ENCODE assay signal across 20 mouse cellular contexts in genomic region chr4:31877389-31877788, GRCm38 (mm10).
DNase-seq lines count a peak whose midpoint lies in the region; ATAC-seq lines count a peak whose summit lies in the region.
"Had no signal": no experiment of that assay in that cellular context is flagged by ENCODE, and none has a peak within 500 bp of the region (broad histone marks: within the 10 kb centered on the region; RNA-seq: fewer than 3 reads in every experiment).

No protein-coding gene starts in this region.

- H3K4me1 ChIP-seq in heart, embryonic 16.5 days (ENCODE audit: control insufficient read depth, insufficient read depth, low read length), result peaks cover 15% of the 10 kb centered on the region
- H3K4me1 ChIP-seq in hindbrain, embryonic 15.5 days (replicated peaks), result peaks cover 32% of the 10 kb centered on the region
- no peaks in the 10 kb centered on the region for H3K4me1 ChIP-seq in intestine, embryonic 15.5 days (replicated peaks)
- H3K4me1 ChIP-seq: embryonic facial prominence, embryonic 13.5 days; liver, embryonic 13.5 days had no signal

- H3K36me3 ChIP-seq in heart, embryonic 16.5 days (ENCODE audit: control insufficient read depth, insufficient read depth), result no peaks in the 10 kb centered on the region
- H3K36me3 ChIP-seq in hindbrain, embryonic 15.5 days, result no peaks in the 10 kb centered on the region
- H3K36me3 ChIP-seq in intestine, embryonic 15.5 days, result no peaks in the 10 kb centered on the region
- H3K36me3 ChIP-seq: embryonic facial prominence, embryonic 13.5 days; liver, embryonic 13.5 days; neural tube, embryonic 15.5 days had no signal

- intact Hi-C loops in heart, postnatal 14 days (cut with DNase I), result no loop called here

- H3K4me3 ChIP-seq in heart, embryonic 16.5 days (ENCODE audit: low read length), result no peak overlapping the region
- H3K4me3 ChIP-seq in hindbrain, embryonic 15.5 days, result no peak overlapping the region
- no peak overlapping the region for H3K4me3 ChIP-seq in intestine, embryonic 15.5 days (replicated peaks)
- H3K4me3 ChIP-seq: embryonic facial prominence, embryonic 13.5 days; liver, embryonic 13.5 days; neural tube, embryonic 15.5 days had no signal

- H3K4me2 ChIP-seq in heart, embryonic 16.5 days (ENCODE audit: low read depth, low read length), result 0 out of 2 replicates have a peak overlapping the region, but pooled peaks have one; percentile 2
- H3K4me2 ChIP-seq in hindbrain, embryonic 15.5 days, result no peak overlapping the region
- no peak overlapping the region for H3K4me2 ChIP-seq in intestine, embryonic 15.5 days (replicated peaks)
- H3K4me2 ChIP-seq: embryonic facial prominence, embryonic 13.5 days; liver, embryonic 13.5 days had no signal

- no peaks in the 10 kb centered on the region for H3K9me3 ChIP-seq in heart, embryonic 16.5 days (replicated peaks; ENCODE audit: control insufficient read depth, low read length)
- no peaks in the 10 kb centered on the region for H3K9me3 ChIP-seq in hindbrain, embryonic 15.5 days
- no peaks in the 10 kb centered on the region for H3K9me3 ChIP-seq in intestine, embryonic 15.5 days
- H3K9me3 ChIP-seq: embryonic facial prominence, embryonic 13.5 days; liver, embryonic 13.5 days; neural tube, embryonic 15.5 days had no signal

- no peaks in the 10 kb centered on the region for H3K27me3 ChIP-seq in heart, embryonic 16.5 days (ENCODE audit: control insufficient read depth, insufficient read depth, low read length)
- no peaks in the 10 kb centered on the region for H3K27me3 ChIP-seq in hindbrain, embryonic 15.5 days
- H3K27me3 ChIP-seq in intestine, embryonic 15.5 days (replicated peaks), result no peaks in the 10 kb centered on the region
- H3K27me3 ChIP-seq: embryonic facial prominence, embryonic 13.5 days; liver, embryonic 13.5 days had no signal

- peak overlapping the region; percentile 17 for H3K27ac ChIP-seq in heart, embryonic 16.5 days (ENCODE audit: low read length)
- H3K27ac ChIP-seq in hindbrain, embryonic 15.5 days (replicated peaks), result no peak overlapping the region
- no peak overlapping the region for H3K27ac ChIP-seq in intestine, embryonic 15.5 days
- H3K27ac ChIP-seq: embryonic facial prominence, embryonic 13.5 days; liver, embryonic 13.5 days; neural tube, embryonic 15.5 days; stomach, postnatal 0 days had no signal

- 18% methylated on average over 3 of the region's 3 CpGs for WGBS in heart, embryonic 16.5 days
- WGBS in hindbrain, embryonic 15.5 days, result 26% methylated on average over 3 of the region's 3 CpGs
- 38% methylated on average over 3 of the region's 3 CpGs for WGBS in intestine, embryonic 15.5 days

- no peak overlapping the region for H3K9ac ChIP-seq in heart, embryonic 16.5 days (ENCODE audit: low read length)
- no peak overlapping the region for H3K9ac ChIP-seq in hindbrain, embryonic 15.5 days
- no peak overlapping the region for H3K9ac ChIP-seq in intestine, embryonic 15.5 days
- H3K9ac ChIP-seq: embryonic facial prominence, embryonic 13.5 days; liver, embryonic 13.5 days; neural tube, embryonic 15.5 days had no signal

- DNase-seq in embryo, embryonic 10.5 days (ENCODE audit: low spot score), result peak; percentile 25
- no peak for DNase-seq in embryo, embryonic 9.5 days (ENCODE audit: extremely low spot score)
- no peak for DNase-seq in heart, postnatal 14 days
- peak; percentile 26 for DNase-seq in brain, adult 2 months (ENCODE audit: low read depth, low spot score)
- no peak for DNase-seq in frontal cortex, postnatal 14 days (ENCODE audit: low spot score in 2 of 2)
- DNase-seq: cerebellum, adult 8-10 months; gastrocnemius, postnatal 10 days; kidney, postnatal 10 days; liver, embryonic 13.5 days; lung, postnatal 14 days; right cerebral cortex, adult 18-20 months; spleen, adult 18-20 months; thymus, postnatal 36 days had no signal

- ATAC-seq in heart, embryonic 16.5 days (replicated peaks; ENCODE audit: extremely low read depth, insufficient read depth, low FRiP score), result peak; percentile 47; the same call in 1 of the 2 replicates
- ATAC-seq in hindbrain, embryonic 15.5 days (ENCODE audit: low FRiP score, low read depth), result peak; percentile 48; the same call in 1 of the 2 replicates
- no peak for ATAC-seq in intestine, embryonic 15.5 days
- ATAC-seq: inflammation-experienced regulatory T-cells, adult 6 months had no signal

Comparison
In these comparisons a context has a peak if more than half of its experiments do, and no peak if none do; other contexts are left out.
1. DNase-seq: peak in embryo, embryonic 10.5 days (single experiment) and brain, adult 2 months (single experiment); none in embryo, embryonic 9.5 days (single experiment), heart, postnatal 14 days (0 of 2) and frontal cortex, postnatal 14 days (0 of 2).